Mouse (Mus musculus) ES-E14 (cell line): ENCODE results near the gene E2f1.

Experiments used
- CHD2 ChIP-seq: IDR thresholded peaks from 2 replicates; pipeline ENCODE4 v1.6.1; 2014; ENCODE audit warnings: mild to moderate bottlenecking, low read depth, low read length, inconsistent platforms
- ZNF384 ChIP-seq: IDR thresholded peaks from 2 replicates; pipeline ENCODE4 v1.6.1; 2012; ENCODE audit warnings: low read depth, low read length, inconsistent platforms

GRCm38 (mm10) chr2:154548688-154549087, 21.0 kb downstream of the E2f1 start:
- TF ChIP-seq ZNF384 (no peak), CHD2 (no peak)
